Mouse (Mus musculus) lung, postnatal 0 days (tissue): Measurements from ENCODE around the gene Meis2. TPM values are rescaled to one million over a fixed set of nuclear protein-coding genes. Genes with fewer than 3 reads are reported as not detected.

ENCODE experiments used
- ATAC-seq: fragments of 200-750 bp; cut with Nextera tagmentation; 2 replicates; pipeline ENCODE4 v1.8.0; 2017; ENCODE audit warnings: moderate library complexity
- DNase-seq: peaks from one replicate; pipeline ENCODE4 v3.0.0-alpha.2; 2016; ENCODE audit warnings: low spot score
- H3K27ac ChIP-seq: fragments of 300-500 bp; sonication (generic); 2 replicates; pipeline ENCODE4 v1.5.1; 2014; ENCODE audit warnings: antibody characterized with exemption, mild to moderate bottlenecking, low read length, mixed read lengths
- H3K27me3 ChIP-seq: fragments of 300-500 bp; sonication (generic); replicated peaks from 2 replicates; pipeline ENCODE4 v1.6.1; 2014; ENCODE audit warnings: low read length, mixed read lengths; ENCODE audit not compliant: insufficient read depth
- H3K36me3 ChIP-seq: fragments of 300-500 bp; sonication (generic); 2 replicates; pipeline ENCODE4 v1.6.1; 2014; ENCODE audit warnings: low read length, mixed read lengths; ENCODE audit not compliant: insufficient read depth
- H3K4me1 ChIP-seq: fragments of 300-500 bp; sonication (generic); 2 replicates; pipeline ENCODE4 v1.6.1; 2014; ENCODE audit warnings: antibody characterized with exemption, low read depth, low read length, mixed read lengths; ENCODE audit not compliant: insufficient read depth
- H3K4me2 ChIP-seq: fragments of 300-500 bp; sonication (generic); replicated peaks from 2 replicates; pipeline ENCODE4 v1.6.1; 2014; ENCODE audit warnings: low read depth, mild to moderate bottlenecking, low read length, moderate library complexity, mixed read lengths
- H3K4me3 ChIP-seq: fragments of 300-500 bp; sonication (generic); 2 replicates; pipeline ENCODE4 v1.5.1; 2014; ENCODE audit warnings: low read depth, low read length
- H3K9ac ChIP-seq: fragments of 300-500 bp; sonication (generic); replicated peaks from 2 replicates; pipeline ENCODE4 v1.6.1; 2014; ENCODE audit warnings: low read depth, mild to moderate bottlenecking
- H3K9me3 ChIP-seq: fragments of 300-500 bp; sonication (generic); 2 replicates; pipeline ENCODE4 v1.6.1; 2016; ENCODE audit warnings: low read length, mixed read lengths
- CTCF ChIP-seq: IDR thresholded peaks from 2 replicates; pipeline ENCODE4 v1.5.1; 2016; ENCODE audit warnings: antibody characterized with exemption, mild to moderate bottlenecking
- EP300 ChIP-seq: IDR thresholded peaks from 2 replicates; pipeline ENCODE4 v1.6.1; 2016; ENCODE audit warnings: antibody characterized with exemption, mild to moderate bottlenecking, control low read depth
- WGBS: fragments of 180-500 bp; shearing (Covaris S2); extraction: QIAGEN DNeasy Blood & Tissue Kit; methylation state at CpG from one replicate; pipeline ENCODE4 v1.1.7; 2014; 5-methylcytosine and 5-hydroxymethylcytosine counted together
- polyA plus RNA-seq: library from polyadenylated mRNA; unstranded; fragments of >200 nt; fragmentation: Nextera tagmentation; extraction: Ambion mirVana; gene quantifications from 2 replicates; pipeline ENCODE4 v1.2.1, GENCODE M21; 2015

Gene Meis2
- polyA plus RNA-seq, 1 experiment from 2014 or later = 12.0 TPM

DNA sequence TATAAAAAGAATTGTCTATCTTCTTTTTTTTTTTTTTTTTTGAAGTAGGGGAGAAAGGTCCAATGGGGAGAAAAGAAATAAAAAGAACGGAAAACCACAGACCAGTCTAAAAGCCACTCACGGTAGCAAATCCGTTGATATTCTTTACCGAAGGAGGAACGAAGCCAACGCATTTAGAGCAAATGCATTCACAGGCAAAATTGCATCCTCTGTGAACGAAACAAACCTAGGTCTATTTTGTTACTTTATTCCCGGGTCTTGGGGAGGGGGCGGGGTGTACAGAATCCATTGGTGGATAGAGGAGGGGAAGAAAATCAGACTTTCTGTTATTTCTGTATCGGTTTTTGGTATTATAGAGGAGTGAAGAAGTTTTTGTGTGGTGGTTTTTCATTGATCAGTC lies 206.7 kb downstream of the Meis2 start:
- Histone ChIP-seq H3K36me3 (no peaks in the 10 kb centered on the region), H3K27me3 (peaks cover 34% of the 10 kb centered on the region; the same call in 1 of the 2 replicates), H3K9me3 (no peaks in the 10 kb centered on the region), H3K4me1 (no peaks in the 10 kb centered on the region), H3K9ac (no peak overlapping the region), H3K4me2 (no peak overlapping the region), H3K27ac (no peak overlapping the region), H3K4me3 (no peak overlapping the region)
- ATAC-seq = no peak
- WGBS = 25% methylated on average over 10 of the region's 10 CpGs
- TF ChIP-seq EP300 (no peak), CTCF (no peak)
- no peak for DNase-seq

DNA sequence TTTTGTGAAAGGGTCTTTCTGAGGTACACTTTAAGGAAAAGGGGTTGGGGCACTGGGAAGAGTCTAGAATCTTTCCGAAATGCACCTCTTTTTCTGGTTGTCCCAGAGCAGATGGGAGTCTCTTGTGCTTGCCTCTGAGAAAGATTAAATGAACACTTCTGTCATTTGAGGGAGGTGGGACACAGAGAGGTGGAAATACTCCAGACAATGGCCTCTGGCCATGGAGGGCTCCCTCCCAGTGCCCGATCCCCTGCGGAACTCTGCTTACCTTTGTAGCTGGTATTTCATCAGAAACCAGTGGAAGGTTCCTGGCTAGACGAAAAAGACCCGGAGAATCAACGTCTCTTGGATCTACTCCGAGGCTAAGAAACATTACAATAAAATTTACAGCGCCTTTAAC lies 207.4 kb downstream of the Meis2 start:
- H3K4me1 ChIP-seq = no peaks in the 10 kb centered on the region
- WGBS = 46% methylated on average over 8 of the region's 8 CpGs

DNA sequence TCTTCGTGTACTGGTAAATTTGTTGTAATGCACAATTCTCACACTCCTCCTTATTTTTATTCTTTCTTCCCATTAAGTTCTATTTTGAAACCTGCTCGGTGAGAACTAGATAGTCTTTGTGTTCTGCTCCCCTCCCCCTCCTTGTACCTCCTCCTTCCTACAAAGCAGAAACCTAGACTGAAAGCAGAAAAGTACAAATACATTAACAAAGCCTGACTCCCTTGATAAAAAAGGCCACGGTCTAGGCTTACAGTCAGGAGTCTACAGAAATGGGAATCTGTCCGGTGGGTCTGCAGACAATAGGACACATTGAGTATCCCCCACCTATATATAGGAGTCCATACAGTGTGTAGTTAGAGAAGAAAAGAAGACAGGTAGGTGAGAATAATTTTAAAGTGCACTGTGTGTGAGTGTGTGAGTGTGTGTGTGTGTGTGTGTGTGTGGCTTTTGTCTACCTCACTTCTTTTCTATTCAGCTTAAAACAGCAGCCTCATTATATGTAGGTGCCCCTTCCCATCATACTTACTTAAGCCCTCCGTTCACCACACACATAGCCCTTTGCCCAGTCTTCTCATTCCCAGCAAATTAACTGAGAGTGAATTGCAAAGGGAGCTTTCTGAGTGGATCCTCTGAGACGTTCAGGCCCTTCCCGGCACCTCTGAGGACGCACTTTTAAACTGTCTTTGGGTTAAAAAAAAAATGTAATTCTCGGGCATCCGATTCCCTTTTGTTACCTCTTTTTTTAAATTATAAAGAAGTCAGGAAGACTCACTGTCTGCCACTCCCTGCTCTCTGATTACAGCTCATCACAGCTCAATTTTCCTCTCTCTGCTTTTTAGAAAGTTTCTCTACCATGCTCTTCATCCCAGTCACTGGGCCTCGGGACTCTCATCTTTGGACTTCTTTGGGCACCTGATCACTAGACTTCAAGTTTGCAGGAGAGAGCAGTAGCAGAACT lies 208.2 kb downstream of the Meis2 start:
- ATAC-seq = no peak
- peaks cover 4% of the 10 kb centered on the region; the same call in 1 of the 2 replicates for H3K4me1 ChIP-seq
- TF ChIP-seq EP300 (no peak), CTCF (no peak)
- H3K9ac ChIP-seq = no peak overlapping the region
- H3K4me2 ChIP-seq = no peak overlapping the region
- H3K27me3 ChIP-seq = peaks cover 40% of the 10 kb centered on the region
- no peak overlapping the region for H3K4me3 ChIP-seq
- no peak for DNase-seq
- H3K27ac ChIP-seq = no peak overlapping the region
- 51% methylated on average over 11 of the region's 11 CpGs for WGBS
- H3K9me3 ChIP-seq = no peaks in the 10 kb centered on the region
- no peaks in the 10 kb centered on the region for H3K36me3 ChIP-seq

More for the DNA sequence above, 207.4 kb downstream of the Meis2 start:
- H3K4me2 ChIP-seq = no peak overlapping the region
- no peak overlapping the region for H3K9ac ChIP-seq
- H3K9me3 ChIP-seq = no peaks in the 10 kb centered on the region
- H3K4me3 ChIP-seq = no peak overlapping the region
- no peak for ATAC-seq
- no peak for DNase-seq
- no peak overlapping the region for H3K27ac ChIP-seq
- peaks cover 34% of the 10 kb centered on the region; the same call in 1 of the 2 replicates for H3K27me3 ChIP-seq
- TF ChIP-seq EP300 (no peak), CTCF (no peak)
- no peaks in the 10 kb centered on the region for H3K36me3 ChIP-seq

DNA sequence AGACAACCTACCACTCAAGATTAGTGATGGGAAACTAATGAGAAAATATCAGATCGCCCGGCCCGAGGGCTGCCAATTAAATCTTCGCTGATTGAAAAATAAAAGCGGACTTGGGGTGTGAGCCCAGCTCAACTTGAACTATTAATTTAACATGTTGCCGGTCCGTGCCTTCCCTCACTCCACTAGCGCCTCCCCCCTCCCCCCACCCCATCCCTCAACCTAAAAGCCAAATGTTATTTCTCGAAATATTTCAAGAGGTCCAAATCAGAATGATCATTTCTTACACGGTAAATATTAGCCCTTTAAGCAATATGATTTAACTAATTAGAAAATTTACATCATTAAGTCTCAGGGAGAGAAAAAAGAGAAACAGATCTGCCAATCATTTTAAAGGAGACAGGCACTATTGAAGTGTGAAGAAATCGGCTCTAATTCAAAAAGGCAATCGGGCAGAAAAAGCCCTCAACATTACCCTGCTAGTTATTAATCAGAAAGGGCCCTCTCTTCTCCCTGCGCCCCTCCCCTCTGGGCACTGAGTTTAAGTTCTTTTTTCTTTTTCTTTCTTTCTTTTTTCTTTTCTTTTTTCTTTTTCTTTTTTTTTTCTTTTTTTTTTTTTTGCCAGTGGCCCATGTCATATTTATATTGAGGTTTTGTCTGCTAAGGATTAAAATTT lies 209.1 kb downstream of the Meis2 start:
- ATAC-seq = no peak

DNA sequence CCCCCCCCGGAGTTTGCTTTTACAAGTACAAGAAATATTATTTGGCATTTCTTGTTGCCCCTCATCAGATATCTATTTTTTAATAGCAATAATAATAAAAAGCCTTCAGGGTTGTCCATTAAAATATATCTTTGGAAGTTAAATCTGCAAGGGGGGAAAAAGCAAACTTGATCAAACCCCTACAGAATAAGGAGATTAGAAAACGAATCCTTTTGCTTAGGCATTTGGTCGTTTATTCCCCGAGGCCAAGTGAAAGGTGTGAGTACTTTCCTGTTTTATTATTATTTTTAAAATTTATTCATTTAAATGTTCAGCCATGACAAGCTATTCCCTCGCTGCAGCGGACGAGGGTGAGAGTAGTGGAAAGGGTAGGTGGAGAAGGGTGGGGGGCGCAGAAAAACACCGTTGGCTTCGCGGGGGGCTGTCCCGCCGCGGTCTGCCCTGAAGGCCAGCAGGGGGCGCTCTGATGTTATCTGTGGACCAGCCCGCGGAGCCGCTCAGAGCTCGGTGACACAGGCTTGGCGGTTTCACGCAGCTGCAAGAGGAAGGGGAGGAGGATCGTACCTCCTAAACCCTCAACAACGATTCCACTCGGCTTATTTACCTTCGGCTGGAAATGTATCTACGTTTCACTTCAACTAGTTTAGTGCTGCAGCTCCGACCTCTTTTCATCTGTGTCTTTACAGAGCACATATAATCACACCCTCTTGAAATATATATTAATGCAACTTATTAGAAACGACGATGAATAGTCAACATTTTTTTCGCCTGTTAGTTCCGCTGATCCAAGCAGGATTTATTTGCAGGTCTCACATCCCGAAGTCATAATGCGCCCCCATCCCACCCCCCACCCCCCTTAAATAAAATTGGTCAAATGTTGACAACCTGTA lies 209.9 kb downstream of the Meis2 start:
- Histone ChIP-seq H3K9ac (no peak overlapping the region), H3K9me3 (no peaks in the 10 kb centered on the region), H3K27ac (no peak overlapping the region), H3K36me3 (no peaks in the 10 kb centered on the region), H3K4me1 (peaks cover 4% of the 10 kb centered on the region; the same call in 1 of the 2 replicates), H3K4me3 (peak overlapping the region; percentile 12), H3K27me3 (peaks cover 49% of the 10 kb centered on the region), H3K4me2 (peak overlapping the region; percentile 48)
- WGBS = under 1% methylated on average over 33 of the region's 33 CpGs
- DNase-seq (peak; percentile 90), ATAC-seq (peak; percentile 82)
- no peak for TF ChIP-seq EP300
- peak; percentile 92 for TF ChIP-seq CTCF

More for the DNA sequence above, 209.1 kb downstream of the Meis2 start:
- TF ChIP-seq CTCF = no peak
- no peak for TF ChIP-seq EP300
- no peak for DNase-seq
- peaks cover 49% of the 10 kb centered on the region for H3K27me3 ChIP-seq
- H3K27ac ChIP-seq = no peak overlapping the region
- peak overlapping the region; percentile 12 for H3K4me3 ChIP-seq
- H3K9me3 ChIP-seq = no peaks in the 10 kb centered on the region
- peaks cover 4% of the 10 kb centered on the region; the same call in 1 of the 2 replicates for H3K4me1 ChIP-seq
- H3K9ac ChIP-seq = no peak overlapping the region
- H3K36me3 ChIP-seq = no peaks in the 10 kb centered on the region
- 10% methylated on average over 13 of the region's 13 CpGs for WGBS
- peak overlapping the region; percentile 48 for H3K4me2 ChIP-seq
